Mouse (Mus musculus) embryonic facial prominence, embryonic 14.5 days (tissue): Measurements from ENCODE around the gene Gm9821. TPM values are rescaled to one million over a fixed set of nuclear protein-coding genes. Genes with fewer than 3 reads are reported as not detected.

Experiments
- ATAC-seq: fragments of 200-750 bp; cut with Nextera tagmentation; 2 replicates; pipeline ENCODE4 v1.8.0; 2017; ENCODE audit warnings: low read depth, moderate number of reproducible peaks, moderate TSS enrichment
- DNase-seq: peaks from one replicate; pipeline ENCODE4 v3.0.0-alpha.2; 2015; ENCODE audit warnings: low spot score
- H3K27ac ChIP-seq: fragments of 300-500 bp; sonication (generic); replicated peaks from 2 replicates; pipeline ENCODE4 v1.5.1; 2014; ENCODE audit warnings: low read depth, mild to moderate bottlenecking, low read length, moderate library complexity
- H3K27me3 ChIP-seq: fragments of 300-500 bp; sonication (generic); replicated peaks from 2 replicates; pipeline ENCODE4 v1.6.1; 2014; ENCODE audit warnings: low read length; ENCODE audit not compliant: control insufficient read depth, insufficient read depth
- H3K36me3 ChIP-seq: fragments of 300-500 bp; sonication (generic); 2 replicates; pipeline ENCODE4 v1.6.1; 2014; ENCODE audit warnings: low read length, mixed read lengths; ENCODE audit not compliant: control insufficient read depth, insufficient read depth
- H3K4me1 ChIP-seq: fragments of 300-500 bp; sonication (generic); 2 replicates; pipeline ENCODE4 v1.6.1; 2014; ENCODE audit warnings: antibody characterized with exemption, low read length; ENCODE audit not compliant: control insufficient read depth, insufficient read depth
- H3K4me2 ChIP-seq: fragments of 300-500 bp; sonication (generic); 2 replicates; pipeline ENCODE4 v1.6.1; 2014; ENCODE audit warnings: low read depth, mild to moderate bottlenecking, low read length, moderate library complexity, mixed read lengths
- H3K4me3 ChIP-seq: fragments of 300-500 bp; sonication (generic); 2 replicates; pipeline ENCODE4 v1.5.1; 2014; ENCODE audit warnings: low read depth, mild to moderate bottlenecking, low read length
- H3K9ac ChIP-seq: fragments of 300-500 bp; sonication (generic); 2 replicates; pipeline ENCODE4 v1.6.1; 2014; ENCODE audit warnings: low read depth, mild to moderate bottlenecking, low read length, moderate library complexity, mixed read lengths
- H3K9me3 ChIP-seq: fragments of 300-500 bp; sonication (generic); 2 replicates; pipeline ENCODE4 v1.6.1; 2016; ENCODE audit warnings: low read length; ENCODE audit not compliant: control insufficient read depth
- WGBS: fragments of 180-500 bp; shearing (Covaris S2); extraction: QIAGEN DNeasy Blood & Tissue Kit; methylation state at CpG from one replicate; pipeline ENCODE4 v1.1.7; 2014; 5-methylcytosine and 5-hydroxymethylcytosine counted together
- polyA plus RNA-seq: library from polyadenylated mRNA; unstranded; fragments of >200 nt; fragmentation: Nextera tagmentation; extraction: Ambion mirVana; gene quantifications from 2 replicates; pipeline ENCODE4 v1.2.1, GENCODE M21; 2014

Gm9821 gene
- polyA plus RNA-seq, 1 experiment from 2014 or later: 0.70 TPM

DNA sequence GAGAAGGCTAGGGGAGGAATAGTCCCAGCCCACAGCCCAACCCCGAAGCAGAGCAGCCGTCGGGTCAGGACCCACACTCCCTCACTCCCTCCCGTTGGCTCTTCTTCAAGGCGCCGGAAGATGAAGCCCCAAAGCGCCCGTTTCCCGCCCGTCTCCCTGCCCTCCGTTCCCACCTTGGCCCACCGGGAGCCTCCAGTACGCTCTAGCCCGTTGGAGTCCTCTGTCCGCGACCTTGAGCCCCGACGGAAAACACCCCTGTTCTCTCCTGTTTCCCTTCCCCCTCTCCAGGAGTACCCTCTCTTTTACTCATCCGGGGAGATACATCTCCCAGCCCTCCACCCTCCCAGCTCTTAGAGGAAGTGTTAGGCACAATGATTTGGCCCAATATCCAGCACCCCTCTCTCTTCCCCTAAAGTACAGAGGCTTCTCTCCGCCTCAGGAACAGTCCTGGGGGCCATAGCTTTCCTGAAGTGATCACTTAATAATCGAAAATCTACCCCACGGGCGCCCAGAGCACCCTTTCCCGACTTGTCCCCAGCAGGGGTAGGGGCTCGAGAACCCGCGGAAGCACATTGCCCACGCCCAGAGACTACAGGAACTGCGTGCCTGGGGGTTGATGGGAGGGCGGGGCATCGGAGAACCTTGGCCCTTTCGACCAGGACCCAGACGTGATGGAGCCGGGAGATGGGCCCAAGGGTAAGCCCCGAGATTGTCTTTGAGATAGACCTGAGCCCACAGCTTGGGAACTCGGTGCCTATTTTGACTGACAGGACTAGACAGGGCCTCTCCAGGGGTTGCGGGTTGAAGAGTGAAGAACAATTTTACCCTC, 22.7 kb upstream of the Gm9821 start:
- no peak for DNase-seq
- H3K4me3 ChIP-seq: peak overlapping the region; percentile 62

GRCm38 (mm10) chr2:91923415-91924337, 21.8 kb upstream of the Gm9821 start:
- peak; percentile 53 for ATAC-seq

More for the DNA sequence above, 22.7 kb upstream of the Gm9821 start:
- Histone ChIP-seq H3K27ac (no peak overlapping the region), H3K4me1 (peaks cover 21% of the 10 kb centered on the region), H3K9ac (peak overlapping the region; percentile 59; the same call in 1 of the 2 replicates), H3K4me2 (peak overlapping the region; percentile 96), H3K36me3 (peaks cover 13% of the 10 kb centered on the region), H3K9me3 (no peaks in the 10 kb centered on the region), H3K27me3 (peaks cover 39% of the 10 kb centered on the region)
- no peak for ATAC-seq
- 4% methylated on average over 37 of the region's 37 CpGs for WGBS

GRCm38 (mm10) chr2:91924726-91925125, 20.8 kb upstream of the Gm9821 start:
- Histone ChIP-seq H3K4me3 (no peak overlapping the region), H3K4me2 (no peak overlapping the region), H3K36me3 (peaks cover 6% of the 10 kb centered on the region; the same call in 1 of the 2 replicates), H3K27ac (no peak overlapping the region), H3K4me1 (peaks cover 22% of the 10 kb centered on the region), H3K27me3 (peaks cover 39% of the 10 kb centered on the region), H3K9ac (no peak overlapping the region), H3K9me3 (no peaks in the 10 kb centered on the region)
- no peak for DNase-seq
- ATAC-seq: no peak
- WGBS: 71% methylated on average over 1 of the region's 1 CpGs

More at GRCm38 (mm10) chr2:91923415-91924337, 21.8 kb upstream of the Gm9821 start:
- Histone ChIP-seq H3K36me3 (0 out of 2 replicates have a peak, but pooled peaks cover 4% of the 10 kb centered on the region), H3K9ac (peak overlapping the region; percentile 43; the same call in 1 of the 2 replicates), H3K4me3 (peak overlapping the region; percentile 62), H3K27me3 (peaks cover 39% of the 10 kb centered on the region), H3K9me3 (no peaks in the 10 kb centered on the region), H3K27ac (no peak overlapping the region), H3K4me2 (peak overlapping the region; percentile 96), H3K4me1 (peaks cover 21% of the 10 kb centered on the region)
- WGBS: 7% methylated on average over 52 of the region's 54 CpGs
- peak; percentile 82 for DNase-seq

- Histone ChIP-seq H3K9me3 (no peaks in the 10 kb centered on the region), H3K27me3 (peaks cover 39% of the 10 kb centered on the region), H3K36me3 (peaks cover 8% of the 10 kb centered on the region; the same call in 1 of the 2 replicates), H3K4me2 (no peak overlapping the region), H3K27ac (no peak overlapping the region), H3K9ac (no peak overlapping the region), H3K4me3 (no peak overlapping the region), H3K4me1 (peaks cover 24% of the 10 kb centered on the region)
- DNase-seq (no peak), ATAC-seq (no peak)
- WGBS: 79% methylated on average over 15 of the region's 15 CpGs
These were observed 20.1 kb upstream of the Gm9821 start for GRCm38 (mm10) chr2:91925442-91925841.

GRCm38 (mm10) chr2:91926949-91927348, 18.6 kb upstream of the Gm9821 start, which contains the start of gene Chrm4:
Gene Chrm4, plus strand, starts transcription at chr2:91927249.
- 76% methylated on average over 3 of the region's 3 CpGs for WGBS
- Histone ChIP-seq H3K4me2 (peak within 1 kb of the TSS; percentile 21), H3K9ac (no peak within 1 kb of the TSS), H3K27ac (no peak within 1 kb of the TSS), H3K36me3 (peaks cover 8% of the 10 kb centered on the region; the same call in 1 of the 2 replicates), H3K4me3 (no peak within 1 kb of the TSS), H3K9me3 (no peaks in the 10 kb centered on the region), H3K27me3 (peaks cover 28% of the 10 kb centered on the region), H3K4me1 (peaks cover 19% of the 10 kb centered on the region)
- DNase-seq (no peak), ATAC-seq (no peak)

GRCm38 (mm10) chr2:91927826-91928533, 17.5 kb upstream of the Gm9821 start:
- Histone ChIP-seq H3K9me3 (no peaks in the 10 kb centered on the region), H3K4me3 (no peak overlapping the region), H3K9ac (no peak overlapping the region), H3K27ac (no peak overlapping the region), H3K27me3 (peaks cover 18% of the 10 kb centered on the region), H3K4me2 (peak overlapping the region; percentile 21), H3K4me1 (peaks cover 22% of the 10 kb centered on the region), H3K36me3 (peaks cover 10% of the 10 kb centered on the region; the same call in 1 of the 2 replicates)
- no peak for ATAC-seq
- DNase-seq: peak; percentile 68
- 47% methylated on average over 26 of the region's 34 CpGs for WGBS

DNA sequence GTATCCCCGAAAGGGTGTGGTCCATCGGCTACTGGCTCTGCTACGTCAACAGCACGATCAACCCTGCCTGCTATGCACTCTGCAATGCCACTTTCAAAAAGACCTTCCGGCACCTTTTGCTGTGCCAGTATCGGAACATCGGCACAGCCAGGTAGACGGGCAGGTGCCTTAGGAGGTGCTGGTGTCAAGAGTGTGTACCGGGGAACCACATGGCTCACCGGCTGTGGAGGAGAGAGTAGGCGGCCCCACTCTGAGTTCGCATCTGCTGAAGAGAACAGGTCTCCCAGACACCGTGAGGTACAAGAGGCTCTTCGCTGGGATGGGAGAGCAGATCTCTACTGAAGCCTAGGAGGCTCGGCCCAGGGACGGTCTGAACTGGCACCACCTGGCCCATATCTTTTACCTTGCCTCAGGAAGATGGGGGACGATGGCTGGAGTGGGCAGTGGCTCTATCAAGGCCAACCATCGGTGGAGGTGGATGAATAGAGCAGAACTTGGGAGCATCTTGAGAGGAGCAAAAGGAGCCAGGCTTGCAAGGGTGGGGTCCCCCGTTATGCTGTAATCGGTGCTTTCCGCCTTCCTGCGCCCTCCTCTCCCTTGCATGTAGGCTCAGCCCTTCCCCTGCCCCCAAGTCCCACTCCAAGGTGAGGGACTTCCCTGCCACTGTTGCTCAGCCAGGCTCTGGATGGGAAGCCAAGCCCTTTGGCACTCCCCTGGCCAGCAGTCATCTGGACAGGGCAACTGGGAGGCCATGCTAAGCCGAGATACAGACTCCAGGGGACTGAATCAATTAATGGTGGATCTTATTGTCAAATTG, 16.8 kb upstream of the Gm9821 start:
- Histone ChIP-seq H3K4me3 (no peak overlapping the region), H3K27ac (no peak overlapping the region), H3K9me3 (no peaks in the 10 kb centered on the region), H3K4me2 (no peak overlapping the region), H3K27me3 (peaks cover 10% of the 10 kb centered on the region), H3K4me1 (peaks cover 16% of the 10 kb centered on the region), H3K9ac (no peak overlapping the region), H3K36me3 (peaks cover 18% of the 10 kb centered on the region; the same call in 1 of the 2 replicates)
- WGBS: 72% methylated on average over 23 of the region's 23 CpGs
- ATAC-seq: no peak
- no peak for DNase-seq
